Mouse (Mus musculus) embryonic facial prominence, embryonic 13.5 days (tissue): ENCODE data around the gene Evx1. TPM values are rescaled to one million over a fixed set of nuclear protein-coding genes. Genes with fewer than 3 reads are reported as not detected.

Source experiments
- ATAC-seq: fragments of 200-750 bp; cut with Nextera tagmentation; 2 replicates; pipeline ENCODE4 v1.8.0; 2017; ENCODE audit warnings: low read depth; ENCODE audit not compliant: insufficient number of reproducible peaks, insufficient read depth, low FRiP score, low TSS enrichment
- H3K27ac ChIP-seq: fragments of 300-500 bp; sonication (generic); 2 replicates; pipeline ENCODE4 v1.5.1; 2015; ENCODE audit warnings: moderate library complexity, mild to moderate bottlenecking, inconsistent platforms
- H3K27me3 ChIP-seq: fragments of 300-500 bp; sonication (generic); 2 replicates; pipeline ENCODE4 v1.6.1; 2015; ENCODE audit warnings: mild to moderate bottlenecking, inconsistent platforms
- H3K36me3 ChIP-seq: fragments of 300-500 bp; sonication (generic); 2 replicates; pipeline ENCODE4 v1.6.1; 2015; ENCODE audit warnings: mild to moderate bottlenecking, inconsistent platforms
- H3K4me1 ChIP-seq: fragments of 300-500 bp; sonication (generic); 2 replicates; pipeline ENCODE4 v1.6.1; 2015; ENCODE audit warnings: inconsistent platforms
- H3K4me2 ChIP-seq: fragments of 300-500 bp; sonication (generic); 2 replicates; pipeline ENCODE4 v1.6.1; 2015; ENCODE audit warnings: moderate library complexity, mild to moderate bottlenecking, inconsistent platforms
- H3K4me3 ChIP-seq: fragments of 300-500 bp; sonication (generic); 2 replicates; pipeline ENCODE4 v1.5.1; 2015; ENCODE audit warnings: mild to moderate bottlenecking, inconsistent platforms
- H3K9ac ChIP-seq: fragments of 300-500 bp; sonication (generic); 2 replicates; pipeline ENCODE4 v1.6.1; 2015; ENCODE audit warnings: mild to moderate bottlenecking, inconsistent platforms
- H3K9me3 ChIP-seq: fragments of 300-500 bp; sonication (generic); 2 replicates; pipeline ENCODE4 v1.6.1; 2016; ENCODE audit warnings: inconsistent platforms
- WGBS: fragments of 180-500 bp; shearing (Covaris S2); methylation state at CpG from one replicate; pipeline ENCODE4 v1.1.7; 2015; ENCODE audit warnings: mixed read lengths; 5-methylcytosine and 5-hydroxymethylcytosine counted together
- polyA plus RNA-seq: library from polyadenylated mRNA; unstranded; fragments of >200 nt; fragmentation: Nextera tagmentation; extraction: Ambion mirVana; gene quantifications from 2 replicates; pipeline ENCODE4 v1.2.1, GENCODE M21; 2015

Gene Evx1
- polyA plus RNA-seq, 1 experiment from 2014 or later, result not detected

- 74% methylated on average over 6 of the region's 6 CpGs for WGBS
- ATAC-seq, result no peak
- H3K4me3 ChIP-seq, result no peak overlapping the region
Measured at GRCm38 (mm10) chr6:52294616-52295015, 18.7 kb upstream of the Evx1 start.

GRCm38 (mm10) chr6:52298511-52298910 is 14.8 kb upstream of the Evx1 start:
- H3K27me3 ChIP-seq, result peaks cover 83% of the 10 kb centered on the region
- no peaks in the 10 kb centered on the region for H3K9me3 ChIP-seq
- no peaks in the 10 kb centered on the region for H3K4me1 ChIP-seq
- H3K9ac ChIP-seq, result no peak overlapping the region
- H3K27ac ChIP-seq, result no peak overlapping the region
- H3K36me3 ChIP-seq, result no peaks in the 10 kb centered on the region
- H3K4me2 ChIP-seq, result no peak overlapping the region
- ATAC-seq, result no peak
- WGBS, result 81% methylated on average over 4 of the region's 4 CpGs
- no peak overlapping the region for H3K4me3 ChIP-seq

More at GRCm38 (mm10) chr6:52294616-52295015, 18.7 kb upstream of the Evx1 start:
- H3K9me3 ChIP-seq, result no peaks in the 10 kb centered on the region
- H3K27me3 ChIP-seq, result peaks cover 87% of the 10 kb centered on the region
- H3K9ac ChIP-seq, result no peak overlapping the region
- H3K36me3 ChIP-seq, result no peaks in the 10 kb centered on the region
- no peak overlapping the region for H3K27ac ChIP-seq
- no peak overlapping the region for H3K4me2 ChIP-seq
- H3K4me1 ChIP-seq, result peaks cover 9% of the 10 kb centered on the region

- H3K4me2 ChIP-seq, result no peak overlapping the region
- H3K4me1 ChIP-seq, result peaks cover 3% of the 10 kb centered on the region
- H3K4me3 ChIP-seq, result no peak overlapping the region
- H3K27ac ChIP-seq, result no peak overlapping the region
- no peaks in the 10 kb centered on the region for H3K36me3 ChIP-seq
- peaks cover 83% of the 10 kb centered on the region for H3K27me3 ChIP-seq
- ATAC-seq, result no peak
- 72% methylated on average over 4 of the region's 4 CpGs for WGBS
- no peak overlapping the region for H3K9ac ChIP-seq
- H3K9me3 ChIP-seq, result no peaks in the 10 kb centered on the region
Measured at GRCm38 (mm10) chr6:52300806-52301205, 12.5 kb upstream of the Evx1 start.

DNA sequence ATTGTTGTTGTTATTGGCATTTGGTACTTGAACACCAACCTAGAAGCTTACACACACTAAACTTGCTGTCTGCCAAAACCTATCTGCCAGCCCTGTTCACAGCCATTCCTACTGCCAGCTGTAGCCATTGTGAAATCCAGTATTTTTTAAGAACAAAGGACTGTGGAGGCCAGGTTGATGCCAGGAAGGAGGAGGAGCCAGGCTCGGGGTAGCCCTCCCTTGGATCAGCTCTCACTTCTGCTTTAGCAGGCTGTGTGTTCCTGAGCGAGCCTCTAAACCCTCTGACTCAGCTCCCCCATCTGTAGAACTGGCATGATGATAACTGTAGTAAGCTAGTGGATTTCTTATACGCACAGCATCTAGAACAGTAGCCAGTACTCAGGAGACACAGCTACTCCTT is 9.9 kb upstream of the Evx1 start:
- Histone ChIP-seq H3K36me3 (no peaks in the 10 kb centered on the region), H3K27ac (no peak overlapping the region), H3K27me3 (peaks cover 87% of the 10 kb centered on the region), H3K4me2 (no peak overlapping the region), H3K9ac (no peak overlapping the region), H3K9me3 (no peaks in the 10 kb centered on the region), H3K4me3 (no peak overlapping the region), H3K4me1 (peaks cover 9% of the 10 kb centered on the region)
- 58% methylated on average over 3 of the region's 3 CpGs for WGBS
- ATAC-seq, result no peak

DNA sequence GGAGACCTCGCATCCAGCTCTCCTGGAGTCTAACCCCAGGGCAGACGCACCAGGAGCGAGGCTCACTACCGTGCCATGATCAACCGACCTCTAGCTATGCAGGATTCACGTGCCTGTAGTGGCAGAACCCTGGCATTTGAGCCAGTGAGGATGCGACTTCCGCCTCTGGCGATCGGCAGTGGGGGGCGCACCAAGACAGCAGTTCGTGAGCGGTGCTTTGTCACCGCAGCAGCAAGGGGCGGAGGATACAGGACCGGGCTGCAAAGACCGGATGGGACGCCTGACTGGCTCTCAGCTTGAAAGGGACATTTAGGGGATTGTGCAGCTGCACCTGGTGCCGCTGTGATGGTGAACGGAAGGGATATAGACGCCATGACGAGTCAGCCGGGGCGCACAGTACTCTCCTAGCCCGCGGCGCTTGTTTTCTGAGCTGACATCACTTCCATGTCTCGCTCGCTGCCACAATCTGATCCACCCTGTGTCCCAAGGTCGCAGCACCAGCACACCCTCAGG is 7.4 kb upstream of the Evx1 start:
- Histone ChIP-seq H3K27me3 (peaks cover 92% of the 10 kb centered on the region), H3K9me3 (no peaks in the 10 kb centered on the region), H3K9ac (peak overlapping the region; percentile 63), H3K4me2 (peak overlapping the region; percentile 75), H3K4me1 (peaks cover 12% of the 10 kb centered on the region), H3K36me3 (no peaks in the 10 kb centered on the region), H3K27ac (no peak overlapping the region), H3K4me3 (peak overlapping the region; percentile 47)
- ATAC-seq, result peak; percentile 43; the same call in 1 of the 2 replicates
- WGBS, result under 1% methylated on average over 30 of the region's 30 CpGs

GRCm38 (mm10) chr6:52309766-52310165 is 3.5 kb upstream of the Evx1 start:
- 7% methylated on average over 10 of the region's 10 CpGs for WGBS
- Histone ChIP-seq H3K27ac (no peak overlapping the region), H3K4me1 (peaks cover 26% of the 10 kb centered on the region), H3K4me3 (no peak overlapping the region), H3K36me3 (no peaks in the 10 kb centered on the region), H3K4me2 (no peak overlapping the region), H3K27me3 (peaks cover 98% of the 10 kb centered on the region), H3K9me3 (no peaks in the 10 kb centered on the region), H3K9ac (no peak overlapping the region)
- no peak for ATAC-seq

GRCm38 (mm10) chr6:52310366-52310765 is 2.9 kb upstream of the Evx1 start:
- no peak for ATAC-seq
- Histone ChIP-seq H3K4me2 (0 out of 2 replicates have a peak overlapping the region, but pooled peaks have one; percentile 9), H3K9ac (no peak overlapping the region), H3K4me3 (peak overlapping the region; percentile 5; the same call in 1 of the 2 replicates), H3K27me3 (peaks cover 99% of the 10 kb centered on the region), H3K27ac (no peak overlapping the region), H3K36me3 (no peaks in the 10 kb centered on the region), H3K4me1 (peaks cover 26% of the 10 kb centered on the region), H3K9me3 (no peaks in the 10 kb centered on the region)
- whole genome bisulfite sequencing, result under 1% methylated on average over 24 of the region's 24 CpGs

DNA sequence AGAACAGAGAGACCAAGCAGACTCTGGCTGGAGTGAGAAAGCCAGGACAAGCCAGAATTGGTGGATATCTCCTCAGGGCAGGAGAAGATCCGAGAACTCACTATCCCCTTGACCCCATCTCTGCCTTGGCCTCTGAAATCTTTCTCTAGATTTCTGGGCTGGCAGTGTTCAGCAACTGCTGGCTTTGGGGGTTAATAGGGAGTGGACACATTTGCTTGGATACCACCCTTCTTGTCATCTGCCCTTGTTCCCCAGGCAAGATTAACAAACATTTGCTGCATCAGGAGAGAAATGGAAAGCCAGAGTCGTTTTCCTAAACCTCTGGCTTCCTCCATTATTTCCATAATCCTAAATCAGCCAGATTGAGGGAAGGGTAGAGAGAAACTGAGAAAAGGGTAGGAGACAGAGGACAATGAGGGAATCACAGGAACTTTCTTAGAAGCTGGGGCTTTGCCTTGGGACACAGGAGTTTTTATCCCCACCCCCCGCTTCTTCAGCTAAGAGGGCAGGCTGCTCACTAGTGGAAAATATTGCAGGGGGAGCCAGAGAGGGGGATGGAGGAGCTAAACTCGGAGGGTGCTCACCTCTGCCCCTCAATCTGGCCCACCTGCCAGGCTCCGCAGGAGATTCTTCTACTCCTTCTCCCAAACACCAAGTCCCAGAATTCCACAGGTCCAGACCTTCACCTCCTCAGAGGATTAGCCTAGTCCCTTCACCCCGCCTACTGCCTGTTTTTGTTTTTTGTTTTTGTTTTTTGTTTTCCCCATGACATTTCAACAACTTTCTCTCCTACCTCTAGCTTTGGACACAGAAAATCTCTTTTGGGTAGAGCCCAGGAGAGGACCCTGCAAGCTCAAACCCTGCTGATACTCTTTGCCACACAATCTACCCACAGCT is 1.4 kb upstream of the Evx1 start:
- Histone ChIP-seq H3K4me1 (peaks cover 23% of the 10 kb centered on the region), H3K4me3 (no peak overlapping the region), H3K4me2 (no peak overlapping the region), H3K9me3 (no peaks in the 10 kb centered on the region), H3K27me3 (peaks cover 99% of the 10 kb centered on the region), H3K27ac (no peak overlapping the region), H3K36me3 (no peaks in the 10 kb centered on the region), H3K9ac (no peak overlapping the region)
- WGBS, result 2% methylated on average over 6 of the region's 6 CpGs
- ATAC-seq, result no peak

- Histone ChIP-seq H3K36me3 (no peaks in the 10 kb centered on the region), H3K4me3 (no peak overlapping the region), H3K4me1 (peaks cover 25% of the 10 kb centered on the region), H3K9ac (no peak overlapping the region), H3K27me3 (peaks cover 99% of the 10 kb centered on the region), H3K9me3 (no peaks in the 10 kb centered on the region), H3K27ac (no peak overlapping the region), H3K4me2 (no peak overlapping the region)
- 2% methylated on average over 8 of the region's 8 CpGs for WGBS
- ATAC-seq, result no peak
Measured at GRCm38 (mm10) chr6:52312558-52312915, 761 bp upstream of the Evx1 start.

GRCm38 (mm10) chr6:52314304-52315100 is 1.2 kb downstream of the Evx1 start:
- no peaks in the 10 kb centered on the region for H3K36me3 ChIP-seq
- ATAC-seq, result no peak
- 1% methylated on average over 27 of the region's 27 CpGs for WGBS
- H3K9ac ChIP-seq, result no peak overlapping the region
- no peaks in the 10 kb centered on the region for H3K9me3 ChIP-seq
- no peak overlapping the region for H3K27ac ChIP-seq
- peaks cover 25% of the 10 kb centered on the region for H3K4me1 ChIP-seq
- peak overlapping the region; percentile 20; the same call in 1 of the 2 replicates for H3K4me3 ChIP-seq
- H3K4me2 ChIP-seq, result peak overlapping the region; percentile 26; the same call in 1 of the 2 replicates
- H3K27me3 ChIP-seq, result peaks cover 99% of the 10 kb centered on the region
